Mouse (Mus musculus): ENCODE data around the gene Ppfia3.

- TF ChIP-seq CTCF (IDR thresholded peaks at IDR 0.05; ENCODE audit: borderline replicate concordance, insufficient read depth, low read length) = no peak
- no peak for TF ChIP-seq POLR2A (IDR thresholded peaks at IDR 0.05; ENCODE audit: low read depth, low read length)
Measured at GRCm38 (mm10) chr7:45325800-45326199, 41.0 kb downstream of the Ppfia3 start.

All from embryonic fibroblast, embryonic 13.5 days (primary cell).